Mouse (Mus musculus) CD8-positive naive resting alpha-beta T cell, adult 2 months (primary cell): ENCODE data around the gene Blnk.
A peak's percentile ranks its signal among the peaks of the same experiment; 100 is the strongest.

Experiments
- DNase-seq, 2 experiments: peaks; one replicate each; pipeline ENCODE4 v3.0.0; 2022; ENCODE audit warnings: low read depth in 2 of 2, low spot score in 2 of 2

Gene Blnk

DNA sequence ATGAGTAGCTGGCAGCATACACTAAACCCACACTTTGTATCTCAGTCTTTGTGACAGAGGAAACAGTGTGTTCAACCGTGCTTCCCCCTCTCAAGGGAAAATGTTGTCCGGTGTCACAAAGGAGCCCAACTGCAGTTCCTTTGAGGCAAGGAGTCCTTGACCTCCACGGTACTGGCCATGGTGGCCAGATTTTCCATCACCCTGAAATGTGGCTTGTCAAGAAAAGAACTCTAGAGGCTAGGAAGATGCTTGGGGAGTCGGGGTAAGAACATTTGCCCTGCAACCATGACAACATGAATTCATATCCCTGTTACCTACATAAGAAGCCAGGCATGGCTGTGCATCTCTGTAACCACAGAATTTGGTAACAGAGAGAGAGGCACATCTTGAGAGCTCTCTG lies 24.0 kb downstream of the Blnk start:
- DNase-seq: no peak

DNA sequence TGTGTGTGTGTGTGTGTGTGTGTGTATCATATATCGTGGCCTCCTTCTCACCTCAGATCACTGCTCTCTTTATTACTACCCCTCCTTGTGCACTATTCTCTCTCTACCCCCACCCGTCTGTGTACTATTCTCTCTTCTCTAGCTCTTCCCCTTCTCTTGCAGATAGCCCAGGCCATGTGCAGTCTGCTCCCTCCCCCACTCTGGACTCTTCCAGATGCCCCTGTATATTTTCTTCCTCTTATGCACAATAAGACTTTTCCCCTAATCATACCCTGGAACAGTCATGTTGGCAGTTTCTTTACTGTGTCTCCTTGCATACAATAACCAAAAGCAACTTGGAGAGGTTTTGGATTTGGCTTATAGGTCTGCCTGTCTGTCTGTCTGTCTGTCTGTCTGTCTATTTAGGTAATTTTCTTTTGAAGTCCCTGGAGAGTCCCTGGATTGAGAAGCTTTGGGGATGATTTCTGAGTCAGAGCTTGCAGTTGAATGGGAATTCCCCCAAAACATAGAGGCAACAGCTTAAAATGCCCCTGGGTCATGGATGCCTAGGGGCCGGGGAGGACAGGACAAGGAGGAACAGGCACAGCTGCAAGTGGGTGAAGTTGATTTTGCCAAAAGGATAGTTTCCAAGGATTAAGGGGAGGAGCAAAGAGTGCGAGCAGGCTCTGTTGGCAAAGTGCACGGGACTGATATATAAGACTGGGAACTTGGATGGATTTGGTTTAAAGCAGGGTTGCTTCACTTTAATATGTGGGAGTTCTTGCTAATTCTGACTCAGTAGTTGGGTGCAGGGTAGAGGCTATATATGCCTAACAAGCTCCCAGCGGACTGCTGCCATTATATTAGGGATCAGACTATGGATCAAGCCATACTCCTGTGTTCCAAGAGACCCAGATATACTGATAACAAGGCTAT lies 29.1 kb downstream of the Blnk start:
- no peak for DNase-seq

DNA sequence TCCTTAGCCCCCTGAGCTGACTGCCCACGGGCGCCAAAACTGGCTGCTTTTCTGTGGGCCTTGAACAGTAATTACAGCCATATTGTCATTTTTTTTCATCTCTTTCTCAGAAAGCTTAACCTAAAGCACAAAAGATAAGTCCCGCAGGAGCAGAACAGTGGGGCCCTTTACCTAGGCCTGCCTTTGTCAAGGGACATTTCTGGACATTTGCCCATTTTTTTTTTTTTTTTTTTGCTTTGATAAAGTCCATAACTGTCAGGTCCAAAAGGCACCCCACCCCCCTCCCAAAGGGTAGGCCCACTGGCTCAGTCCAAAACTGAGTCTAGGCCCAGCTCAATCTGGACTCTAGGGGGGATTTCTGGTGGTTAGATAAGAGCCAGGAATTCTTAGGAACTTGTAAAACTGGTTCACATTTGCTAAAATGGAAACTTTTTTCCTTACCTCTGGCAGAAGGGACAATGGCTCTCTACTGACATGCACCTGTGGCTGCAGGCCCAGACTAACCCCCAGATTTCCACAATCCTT lies 29.9 kb downstream of the Blnk start:
- DNase-seq: no peak

DNA sequence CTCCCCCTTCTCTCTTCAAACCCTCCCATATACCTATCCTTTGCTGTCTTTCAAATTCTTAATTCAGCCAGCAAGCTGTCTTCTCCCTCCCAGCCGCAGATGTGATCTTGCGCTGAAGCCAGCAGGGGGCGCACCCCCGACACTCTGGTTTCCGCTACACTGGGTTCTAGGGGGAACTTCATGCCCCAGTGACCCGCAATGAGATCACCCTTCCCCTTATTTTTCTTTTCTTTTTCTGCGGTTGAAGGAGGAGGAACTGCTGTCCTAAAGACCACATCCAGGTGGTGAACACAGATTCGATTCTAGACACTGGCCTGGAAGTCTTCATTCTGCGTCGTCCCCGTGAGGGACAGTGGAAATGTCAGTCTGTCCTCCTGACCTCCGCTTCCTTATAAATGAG lies 31.3 kb downstream of the Blnk start:
- peak; percentile 42 to 70 for DNase-seq

DNA sequence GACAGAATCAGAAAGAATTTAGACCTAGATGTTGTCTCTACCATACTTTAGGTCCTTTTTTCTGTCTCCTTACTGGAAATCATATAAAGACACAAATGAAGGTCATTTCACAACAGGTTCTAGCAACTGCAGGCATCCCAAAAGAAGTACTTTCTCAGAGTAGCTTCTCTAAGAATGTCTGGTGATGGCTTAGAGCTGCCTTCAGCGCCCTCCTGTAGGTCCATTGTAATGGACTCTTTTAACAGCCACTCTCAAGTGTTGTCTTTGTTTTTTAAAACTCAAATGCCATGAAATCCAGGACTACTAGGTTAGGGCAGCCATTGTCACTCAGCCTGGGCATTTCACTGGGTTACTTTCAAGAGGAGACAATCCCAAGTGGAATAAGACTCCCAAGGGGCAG lies 35.4 kb downstream of the Blnk start:
- no peak for DNase-seq

DNA sequence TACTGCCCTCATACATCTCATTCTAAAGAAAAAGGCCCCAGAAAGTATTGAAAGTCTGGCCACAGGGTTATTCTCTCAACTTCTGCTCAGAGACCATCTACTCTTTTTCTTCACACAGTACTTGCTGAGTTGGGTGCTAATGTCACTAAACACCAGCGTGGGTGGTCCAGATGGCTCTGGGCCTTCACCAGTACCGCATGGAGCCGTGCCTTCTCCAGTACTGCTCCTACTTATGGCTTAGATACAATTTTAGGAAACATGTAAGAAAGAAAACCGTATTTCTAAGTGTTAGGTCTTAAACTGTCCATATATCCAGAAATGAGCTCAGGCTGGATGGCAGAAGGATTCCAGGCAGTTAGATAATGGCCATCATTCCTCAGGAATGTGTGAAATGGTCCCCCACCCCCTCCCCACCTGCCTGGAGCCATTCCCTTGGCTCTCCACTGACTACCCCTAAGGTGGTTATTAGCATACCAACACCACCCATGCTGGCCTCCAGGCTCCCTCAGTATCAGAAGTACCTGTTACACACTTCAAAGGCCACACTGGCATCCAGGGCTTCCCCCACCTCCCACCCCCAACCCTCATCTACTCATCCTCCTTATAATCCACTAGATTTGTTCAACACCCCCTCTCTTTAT lies 47.3 kb downstream of the Blnk start:
- no peak for DNase-seq

DNA sequence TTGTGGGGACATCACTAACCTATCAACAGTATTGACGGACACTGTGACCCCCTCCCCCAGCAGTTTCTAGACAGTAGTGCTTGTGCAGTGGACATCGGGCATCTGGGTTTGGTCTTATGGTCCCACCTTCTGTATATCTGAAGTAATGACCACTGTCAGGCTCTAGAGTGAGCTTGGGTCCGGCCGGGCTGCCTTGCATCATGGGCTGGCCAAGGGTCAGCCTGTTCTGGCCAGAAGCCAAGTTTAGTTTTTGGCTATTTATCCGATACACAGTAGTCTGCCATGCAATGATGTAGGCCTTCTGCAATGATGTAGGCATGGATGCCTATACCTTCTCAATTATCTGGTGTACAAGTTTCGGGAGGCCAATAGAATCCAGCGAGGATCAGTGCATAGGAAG lies 50.8 kb downstream of the Blnk start:
- no peak for DNase-seq

DNA sequence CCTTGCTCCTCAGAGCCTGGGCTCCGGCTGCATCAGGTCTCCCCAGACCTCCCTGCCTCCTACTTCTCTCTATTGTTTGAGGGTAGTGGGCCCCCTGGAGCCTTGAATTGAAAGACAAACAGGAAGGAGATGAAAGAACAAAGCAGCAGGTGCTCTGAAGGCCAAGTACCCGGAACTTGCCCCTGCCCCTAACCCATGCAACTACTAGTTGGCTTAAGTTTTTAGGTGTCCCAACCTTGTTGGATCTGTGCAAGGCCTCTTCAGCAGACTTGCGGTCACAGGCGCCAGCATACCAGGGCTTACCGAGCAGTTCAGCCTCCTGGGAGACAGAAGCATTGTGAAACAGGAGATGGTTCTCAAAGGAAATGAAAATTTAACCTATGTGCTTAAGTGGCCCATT lies 58.3 kb downstream of the Blnk start:
- no peak for DNase-seq

DNA sequence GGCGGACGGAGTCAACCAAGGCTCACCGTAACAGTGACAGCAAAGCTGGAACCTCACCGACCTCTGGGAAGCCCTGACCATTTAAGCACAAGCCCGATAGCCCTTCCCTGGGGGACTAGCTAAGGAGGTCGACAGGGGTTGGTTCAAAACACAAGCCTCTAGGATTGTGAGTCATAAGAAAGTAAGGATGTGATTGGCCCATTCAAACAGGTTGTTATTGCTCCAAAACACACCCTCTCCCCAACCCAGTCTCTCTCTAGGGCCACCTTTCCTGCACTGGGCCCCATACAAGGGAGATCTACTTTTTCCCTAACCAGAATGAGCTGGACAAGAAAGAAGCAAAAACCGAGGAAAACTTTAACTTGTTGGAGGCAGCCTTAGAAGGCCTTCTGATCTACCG lies 59.0 kb downstream of the Blnk start:
- no peak for DNase-seq

DNA sequence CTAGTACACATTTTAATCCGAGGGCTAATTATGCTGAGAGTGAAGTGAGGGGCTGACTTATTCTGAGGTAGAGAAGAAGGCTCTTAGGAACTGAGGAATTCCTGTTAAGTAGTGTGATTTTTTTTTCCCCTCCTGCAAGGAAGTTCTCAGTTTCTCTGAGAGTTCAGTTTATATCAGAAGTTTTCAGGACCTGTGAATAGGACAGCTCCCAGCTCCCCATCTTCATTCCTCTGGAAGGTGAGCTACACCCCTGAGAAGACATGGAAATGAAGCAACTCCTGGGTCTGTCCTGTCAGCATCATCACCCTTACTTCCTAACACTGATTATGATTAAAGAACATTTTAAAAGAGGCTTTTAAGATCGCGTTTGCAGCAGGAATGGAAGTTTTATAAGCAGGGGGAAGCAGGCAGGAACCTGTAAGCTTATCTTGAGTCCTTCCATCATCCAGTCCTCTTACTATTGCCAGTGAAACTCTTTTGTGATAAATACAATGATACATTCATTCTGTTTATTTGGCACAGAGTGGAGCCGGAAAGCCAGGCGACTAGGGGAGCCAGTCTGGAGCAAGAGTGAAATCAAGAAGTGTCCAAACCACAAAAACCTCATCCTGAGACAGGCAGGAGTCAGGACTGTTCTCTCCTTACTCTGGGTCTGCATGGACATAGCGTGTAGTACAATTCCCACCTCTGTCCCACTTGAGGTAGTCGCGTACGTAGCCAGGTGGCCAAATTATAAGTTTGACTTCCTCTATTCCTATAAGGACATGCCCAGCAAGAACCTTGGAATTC lies 62.6 kb downstream of the Blnk start:
- no peak for DNase-seq

DNA sequence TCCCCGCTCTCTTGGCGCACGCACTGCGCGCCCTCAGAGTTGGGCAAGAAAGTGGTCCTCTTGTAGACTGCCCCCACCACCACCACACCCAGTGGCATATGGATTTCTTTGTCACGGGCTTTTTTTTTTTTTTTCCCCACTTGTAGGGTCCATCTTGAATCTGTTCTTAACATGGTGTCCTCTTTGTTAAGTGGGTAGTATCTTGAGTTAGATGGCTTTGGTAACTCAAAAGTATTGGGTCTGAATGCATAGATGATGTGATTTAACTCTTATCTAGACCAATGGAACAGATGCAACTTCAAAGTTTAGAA lies 99.0 kb downstream of the Blnk start:
- DNase-seq: no peak

DNA sequence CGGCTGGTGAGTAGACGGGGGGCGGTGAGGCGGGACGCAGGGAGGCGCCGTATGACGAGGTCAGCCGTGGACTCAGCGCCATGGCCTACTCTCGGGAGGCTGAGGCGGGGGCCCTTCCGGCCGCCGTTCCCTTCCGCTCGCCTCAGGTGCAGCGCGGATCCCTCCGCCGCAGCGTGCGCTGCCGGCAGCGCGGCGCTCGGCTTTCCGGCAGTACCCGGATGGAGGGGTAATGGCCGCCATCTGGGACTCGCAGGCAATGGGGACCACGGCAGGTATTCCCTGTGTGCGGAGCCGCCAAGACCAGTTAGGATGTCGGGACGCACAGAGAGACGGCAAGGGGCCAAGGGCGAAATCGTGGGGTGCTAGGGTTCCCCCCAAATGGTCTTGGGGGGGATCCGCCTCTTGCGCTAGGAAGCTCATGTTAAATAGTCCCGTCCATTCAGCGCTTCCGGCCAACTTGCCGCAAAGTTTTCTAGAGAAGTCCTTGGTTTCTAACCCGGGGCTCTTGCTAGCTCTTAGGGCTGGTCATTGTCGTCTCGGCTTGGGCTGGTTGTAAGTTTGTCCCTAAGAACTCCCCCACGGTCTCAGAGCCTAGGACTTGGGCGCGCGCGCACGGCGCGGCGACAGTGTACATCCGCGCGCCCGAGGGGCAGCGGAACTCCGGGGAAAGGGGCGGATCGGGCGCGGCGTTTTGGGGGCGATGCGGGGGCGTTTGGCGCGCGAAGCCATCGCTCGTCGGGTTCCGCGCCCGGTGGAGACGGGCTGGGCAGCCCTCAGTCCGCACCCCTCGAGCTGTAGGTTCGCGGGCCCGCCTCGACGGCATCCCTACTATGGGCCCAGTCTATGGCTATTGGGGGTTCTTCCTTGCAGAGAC lies 99.6 kb downstream of the Blnk start, which contains the start of gene Zfp518a:
Gene Zfp518a (plus strand): TSS at position 187 of the 874 bp plus-strand sequence.
- DNase-seq: peak; percentile 86 to 88

DNA sequence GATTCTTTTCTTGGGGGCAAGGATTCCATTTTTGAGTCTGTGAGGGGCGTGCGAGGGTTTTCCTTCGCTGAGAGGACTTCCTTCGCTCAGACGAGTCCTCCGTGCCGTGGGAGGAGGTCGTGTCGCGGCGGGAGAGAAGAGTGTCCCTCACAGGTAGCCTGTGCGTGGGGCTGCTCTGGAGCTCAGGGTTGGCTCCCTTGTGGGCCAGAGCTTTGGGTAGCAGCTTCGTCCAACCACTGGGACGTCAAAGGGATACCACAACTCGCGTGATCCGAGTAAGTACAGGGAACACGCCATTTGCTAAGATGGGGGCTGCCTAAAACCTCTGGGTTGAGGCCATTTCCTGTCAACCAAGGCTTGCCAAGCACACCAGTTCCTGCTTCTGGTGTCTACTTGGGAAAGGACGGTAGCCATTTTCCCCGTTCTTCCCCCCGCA lies 100.2 kb downstream of the Blnk start:
- DNase-seq: no peak

DNA sequence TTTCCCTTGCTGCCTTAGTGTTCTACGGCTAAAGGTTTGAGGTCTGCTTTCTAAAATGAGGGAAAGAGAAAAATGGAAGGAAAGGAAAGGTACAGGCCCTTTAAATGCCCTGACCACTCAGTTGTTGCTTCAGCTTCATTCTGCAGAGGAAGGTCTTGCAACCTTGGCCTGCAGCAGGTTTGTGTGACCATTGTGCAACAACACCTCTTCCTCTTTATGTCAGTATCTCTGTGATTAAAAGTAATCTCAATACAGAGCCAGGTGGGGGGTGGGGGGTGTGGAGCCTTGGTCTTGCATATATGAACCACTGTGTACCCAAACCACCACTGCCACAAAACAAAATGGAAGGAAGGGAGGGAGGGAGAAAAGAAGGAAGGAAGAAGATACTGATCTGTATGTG lies 105.4 kb downstream of the Blnk start:
- no peak for DNase-seq

DNA sequence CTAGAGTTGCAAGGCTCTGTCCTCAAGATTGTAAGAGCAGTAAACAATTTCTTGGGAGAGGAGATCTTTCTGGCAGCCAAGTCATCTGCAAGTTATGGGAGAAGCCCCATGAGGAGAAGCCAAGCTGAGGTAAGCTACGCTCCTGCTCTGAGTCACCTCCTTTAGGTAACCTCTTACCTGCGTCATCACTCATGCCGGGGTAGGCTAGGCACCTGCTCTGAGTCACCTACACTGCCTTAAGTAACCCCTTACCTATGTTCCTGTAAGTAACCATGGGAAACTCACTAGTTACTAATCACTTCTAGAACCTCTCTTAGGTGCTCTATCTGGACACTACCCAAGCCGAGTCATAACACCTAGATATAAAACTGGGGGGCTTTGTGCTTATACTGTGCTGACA lies 112.6 kb downstream of the Blnk start:
- no peak for DNase-seq
